Mouse (Mus musculus) embryonic facial prominence, embryonic 14.5 days (tissue): Measurements from ENCODE around the gene Hspa1b. TPM values are rescaled to one million over a fixed set of nuclear protein-coding genes. Genes with fewer than 3 reads are reported as not detected.
"Not testable (repeated sequence)": the region's sequence is repeated elsewhere in the genome, so short reads cannot be mapped to it uniquely, and the experiment has no call there.

ENCODE experiments used
- ATAC-seq: fragments of 200-750 bp; cut with Nextera tagmentation; 2 replicates; pipeline ENCODE4 v1.8.0; 2017; ENCODE audit warnings: low read depth, moderate number of reproducible peaks, moderate TSS enrichment
- DNase-seq: peaks from one replicate; pipeline ENCODE4 v3.0.0-alpha.2; 2015; ENCODE audit warnings: low spot score
- H3K27ac ChIP-seq: fragments of 300-500 bp; sonication (generic); replicated peaks from 2 replicates; pipeline ENCODE4 v1.5.1; 2014; ENCODE audit warnings: low read depth, mild to moderate bottlenecking, low read length, moderate library complexity
- H3K27me3 ChIP-seq: fragments of 300-500 bp; sonication (generic); replicated peaks from 2 replicates; pipeline ENCODE4 v1.6.1; 2014; ENCODE audit warnings: low read length; ENCODE audit not compliant: control insufficient read depth, insufficient read depth
- H3K36me3 ChIP-seq: fragments of 300-500 bp; sonication (generic); 2 replicates; pipeline ENCODE4 v1.6.1; 2014; ENCODE audit warnings: low read length, mixed read lengths; ENCODE audit not compliant: control insufficient read depth, insufficient read depth
- H3K4me1 ChIP-seq: fragments of 300-500 bp; sonication (generic); 2 replicates; pipeline ENCODE4 v1.6.1; 2014; ENCODE audit warnings: antibody characterized with exemption, low read length; ENCODE audit not compliant: control insufficient read depth, insufficient read depth
- H3K4me2 ChIP-seq: fragments of 300-500 bp; sonication (generic); 2 replicates; pipeline ENCODE4 v1.6.1; 2014; ENCODE audit warnings: low read depth, mild to moderate bottlenecking, low read length, moderate library complexity, mixed read lengths
- H3K4me3 ChIP-seq: fragments of 300-500 bp; sonication (generic); 2 replicates; pipeline ENCODE4 v1.5.1; 2014; ENCODE audit warnings: low read depth, mild to moderate bottlenecking, low read length
- H3K9ac ChIP-seq: fragments of 300-500 bp; sonication (generic); 2 replicates; pipeline ENCODE4 v1.6.1; 2014; ENCODE audit warnings: low read depth, mild to moderate bottlenecking, low read length, moderate library complexity, mixed read lengths
- H3K9me3 ChIP-seq: fragments of 300-500 bp; sonication (generic); 2 replicates; pipeline ENCODE4 v1.6.1; 2016; ENCODE audit warnings: low read length; ENCODE audit not compliant: control insufficient read depth
- WGBS: fragments of 180-500 bp; shearing (Covaris S2); extraction: QIAGEN DNeasy Blood & Tissue Kit; methylation state at CpG from one replicate; pipeline ENCODE4 v1.1.7; 2014; 5-methylcytosine and 5-hydroxymethylcytosine counted together
- polyA plus RNA-seq: library from polyadenylated mRNA; unstranded; fragments of >200 nt; fragmentation: Nextera tagmentation; extraction: Ambion mirVana; gene quantifications from 2 replicates; pipeline ENCODE4 v1.2.1, GENCODE M21; 2014

Gene Hspa1b
- polyA plus RNA-seq, 1 experiment from 2014 or later: 2.3 TPM

GRCm38 (mm10) chr17:34948721-34949552 lies 10.1 kb downstream of the Hspa1b start:
- not testable (repeated sequence) for DNase-seq, H3K4me2 ChIP-seq, H3K27ac ChIP-seq, H3K9ac ChIP-seq, H3K9me3 ChIP-seq, ATAC-seq, H3K4me1 ChIP-seq, H3K27me3 ChIP-seq, H3K4me3 ChIP-seq
- 65% methylated on average over 9 of the region's 9 CpGs for WGBS
- peaks cover 21% of the 10 kb centered on the region for H3K36me3 ChIP-seq

- Histone ChIP-seq H3K27ac (no peak overlapping the region), H3K36me3 (peaks cover 21% of the 10 kb centered on the region), H3K9ac (no peak overlapping the region), H3K4me2 (no peak overlapping the region), H3K27me3 (no peaks in the 10 kb centered on the region), H3K4me1 (peaks cover 4% of the 10 kb centered on the region; the same call in 1 of the 2 replicates), H3K4me3 (no peak overlapping the region), H3K9me3 (no peaks in the 10 kb centered on the region)
- ATAC-seq: no peak
- DNase-seq: no peak
- 27% methylated on average over 8 of the region's 8 CpGs for WGBS
Measured at GRCm38 (mm10) chr17:34947606-34948005, 11.4 kb downstream of the Hspa1b start.

- DNase-seq: no peak
- no peak overlapping the region for H3K9ac ChIP-seq
- 88% methylated on average over 5 of the region's 5 CpGs for WGBS
- H3K4me2 ChIP-seq: no peak overlapping the region
- H3K27ac ChIP-seq: no peak overlapping the region
- no peak for ATAC-seq
- H3K4me3 ChIP-seq: no peak overlapping the region
- H3K36me3 ChIP-seq: peaks cover 21% of the 10 kb centered on the region
- no peaks in the 10 kb centered on the region for H3K27me3 ChIP-seq
- no peaks in the 10 kb centered on the region for H3K9me3 ChIP-seq
- peaks cover 7% of the 10 kb centered on the region; the same call in 1 of the 2 replicates for H3K4me1 ChIP-seq
Measured at GRCm38 (mm10) chr17:34946486-34947140, 12.4 kb downstream of the Hspa1b start.

- H3K27me3 ChIP-seq: no peaks in the 10 kb centered on the region
- H3K36me3 ChIP-seq: peaks cover under 1% of the 10 kb centered on the region
- ATAC-seq (no peak), DNase-seq (no peak)
- H3K27ac ChIP-seq: no peak overlapping the region
- no peaks in the 10 kb centered on the region for H3K9me3 ChIP-seq
- H3K4me2 ChIP-seq: no peak overlapping the region
- H3K9ac ChIP-seq: no peak overlapping the region
- no peak overlapping the region for H3K4me3 ChIP-seq
- peaks cover 5% of the 10 kb centered on the region; the same call in 1 of the 2 replicates for H3K4me1 ChIP-seq
Measured at GRCm38 (mm10) chr17:34944362-34944761, 14.7 kb downstream of the Hspa1b start.

- Histone ChIP-seq H3K9me3 (no peaks in the 10 kb centered on the region), H3K4me3 (no peak overlapping the region), H3K27ac (no peak overlapping the region), H3K27me3 (no peaks in the 10 kb centered on the region), H3K4me1 (peaks cover 5% of the 10 kb centered on the region; the same call in 1 of the 2 replicates), H3K4me2 (no peak overlapping the region), H3K9ac (no peak overlapping the region), H3K36me3 (no peaks in the 10 kb centered on the region)
- 76% methylated on average over 4 of the region's 4 CpGs for WGBS
- DNase-seq (no peak), ATAC-seq (no peak)
Measured at GRCm38 (mm10) chr17:34943128-34943815, 15.8 kb downstream of the Hspa1b start.

- Histone ChIP-seq H3K4me3 (peak overlapping the region; percentile 20), H3K27ac (no peak overlapping the region), H3K9me3 (no peaks in the 10 kb centered on the region), H3K36me3 (no peaks in the 10 kb centered on the region), H3K27me3 (no peaks in the 10 kb centered on the region), H3K9ac (peak overlapping the region; percentile 51), H3K4me1 (peaks cover 5% of the 10 kb centered on the region; the same call in 1 of the 2 replicates), H3K4me2 (peak overlapping the region; percentile 50)
- ATAC-seq (peak; percentile 22; the same call in 1 of the 2 replicates), DNase-seq (no peak)
- 6% methylated on average over 15 of the region's 15 CpGs for whole genome bisulfite sequencing
Measured at GRCm38 (mm10) chr17:34941344-34942041, 17.5 kb downstream of the Hspa1b start.

GRCm38 (mm10) chr17:34937960-34938505 lies 21.0 kb downstream of the Hspa1b start:
- Histone ChIP-seq H3K4me2 (no peak overlapping the region), H3K4me1 (peaks cover 5% of the 10 kb centered on the region; the same call in 1 of the 2 replicates), H3K27ac (no peak overlapping the region), H3K9me3 (no peaks in the 10 kb centered on the region), H3K4me3 (no peak overlapping the region), H3K27me3 (no peaks in the 10 kb centered on the region), H3K36me3 (peaks cover 5% of the 10 kb centered on the region; the same call in 1 of the 2 replicates), H3K9ac (no peak overlapping the region)
- ATAC-seq: no peak
- WGBS: 82% methylated on average over 6 of the region's 6 CpGs
- DNase-seq: no peak

GRCm38 (mm10) chr17:34934830-34935229 lies 24.2 kb downstream of the Hspa1b start:
- peaks cover 7% of the 10 kb centered on the region for H3K4me1 ChIP-seq
- H3K4me2 ChIP-seq: no peak overlapping the region
- ATAC-seq (no peak), DNase-seq (no peak)
- no peak overlapping the region for H3K27ac ChIP-seq
- H3K36me3 ChIP-seq: peaks cover 5% of the 10 kb centered on the region; the same call in 1 of the 2 replicates
- H3K9ac ChIP-seq: no peak overlapping the region
- no peak overlapping the region for H3K4me3 ChIP-seq
- H3K27me3 ChIP-seq: no peaks in the 10 kb centered on the region
- 37% methylated on average over 8 of the region's 8 CpGs for WGBS
- H3K9me3 ChIP-seq: no peaks in the 10 kb centered on the region
